Mouse (Mus musculus): ENCODE results near the gene Tnfsf11. TPM values are rescaled to one million over a fixed set of nuclear protein-coding genes. Genes with fewer than 3 reads are reported as not detected.

Tnfsf11 gene
- total RNA-seq, 2 experiments from 2014 or later, result not detected

- no peak for ATAC-seq (replicated peaks; ENCODE audit: low FRiP score, poor library complexity, severe bottlenecking)
Measured at GRCm38 (mm10) chr14:78289912-78290523, 17.8 kb downstream of the Tnfsf11 start.

GRCm38 (mm10) chr14:78288903-78289302 is 18.9 kb downstream of the Tnfsf11 start:
- no peak for ATAC-seq (replicated peaks; ENCODE audit: low FRiP score, poor library complexity, severe bottlenecking)

GRCm38 (mm10) chr14:78287906-78288800 is 19.7 kb downstream of the Tnfsf11 start:
- no peak for ATAC-seq (replicated peaks; ENCODE audit: low FRiP score, poor library complexity, severe bottlenecking)

GRCm38 (mm10) chr14:78286011-78286548 is 21.8 kb downstream of the Tnfsf11 start:
- no peak for ATAC-seq (replicated peaks; ENCODE audit: low FRiP score, poor library complexity, severe bottlenecking)

- ATAC-seq (replicated peaks; ENCODE audit: low FRiP score, poor library complexity, severe bottlenecking), result no peak
Measured at GRCm38 (mm10) chr14:78282490-78282889, 25.4 kb downstream of the Tnfsf11 start.

- ATAC-seq (replicated peaks; ENCODE audit: low FRiP score, poor library complexity, severe bottlenecking), result no peak
Measured at GRCm38 (mm10) chr14:78276395-78276930, 31.4 kb downstream of the Tnfsf11 start.

GRCm38 (mm10) chr14:78274851-78275250 is 33.0 kb downstream of the Tnfsf11 start:
- ATAC-seq (replicated peaks; ENCODE audit: low FRiP score, poor library complexity, severe bottlenecking), result no peak

GRCm38 (mm10) chr14:78274146-78274545 is 33.7 kb downstream of the Tnfsf11 start:
- ATAC-seq (replicated peaks; ENCODE audit: low FRiP score, poor library complexity, severe bottlenecking), result no peak

GRCm38 (mm10) chr14:78273571-78273970 is 34.3 kb downstream of the Tnfsf11 start:
- no peak for ATAC-seq (replicated peaks; ENCODE audit: low FRiP score, poor library complexity, severe bottlenecking)

GRCm38 (mm10) chr14:78264876-78265275 is 43.0 kb downstream of the Tnfsf11 start:
- no peak for ATAC-seq (replicated peaks; ENCODE audit: low FRiP score, poor library complexity, severe bottlenecking)

GRCm38 (mm10) chr14:78262596-78262995 is 45.2 kb downstream of the Tnfsf11 start:
- ATAC-seq (replicated peaks; ENCODE audit: low FRiP score, poor library complexity, severe bottlenecking), result no peak

GRCm38 (mm10) chr14:78261246-78261645 is 46.6 kb downstream of the Tnfsf11 start:
- ATAC-seq (replicated peaks; ENCODE audit: low FRiP score, poor library complexity, severe bottlenecking), result no peak

GRCm38 (mm10) chr14:78254017-78254416 is 53.8 kb downstream of the Tnfsf11 start:
- no peak for ATAC-seq (replicated peaks; ENCODE audit: low FRiP score, poor library complexity, severe bottlenecking)

GRCm38 (mm10) chr14:78246601-78247000 is 61.2 kb downstream of the Tnfsf11 start:
- ATAC-seq (replicated peaks; ENCODE audit: low FRiP score, poor library complexity, severe bottlenecking), result no peak

GRCm38 (mm10) chr14:78244811-78245210 is 63.0 kb downstream of the Tnfsf11 start:
- ATAC-seq (replicated peaks; ENCODE audit: low FRiP score, poor library complexity, severe bottlenecking), result no peak

- no peak for ATAC-seq (replicated peaks; ENCODE audit: low FRiP score, poor library complexity, severe bottlenecking)
Measured at GRCm38 (mm10) chr14:78239346-78239745, 68.5 kb downstream of the Tnfsf11 start.

- ATAC-seq (replicated peaks; ENCODE audit: low FRiP score, poor library complexity, severe bottlenecking), result no peak
Measured at GRCm38 (mm10) chr14:78237238-78237637, 70.6 kb downstream of the Tnfsf11 start.

- ATAC-seq (replicated peaks; ENCODE audit: low FRiP score, poor library complexity, severe bottlenecking), result no peak
Measured at GRCm38 (mm10) chr14:78236144-78236543, 71.7 kb downstream of the Tnfsf11 start.

- no peak for ATAC-seq (replicated peaks; ENCODE audit: low FRiP score, poor library complexity, severe bottlenecking)
Measured at GRCm38 (mm10) chr14:78235296-78235695, 72.5 kb downstream of the Tnfsf11 start.

GRCm38 (mm10) chr14:78229012-78229411 is 78.8 kb downstream of the Tnfsf11 start:
- ATAC-seq (replicated peaks; ENCODE audit: low FRiP score, poor library complexity, severe bottlenecking), result no peak

Measured in erythroblast, adult 5-6 weeks (primary cell).